8 mouse cellular contexts compared by ENCODE assay signal in genomic region chr15:9071556-9072544, GRCm38 (mm10). TPM values are rescaled to one million over a fixed set of nuclear protein-coding genes. Genes with fewer than 3 reads are reported as not detected.
DNase-seq lines count a peak whose midpoint lies in the region; ATAC-seq and TF ChIP-seq lines count a peak whose summit lies in the region.

No protein-coding gene starts in this region.

- WGBS in heart, adult 2 months: 1% methylated on average over 64 of the region's 66 CpGs
- WGBS in kidney, adult 2 months: under 1% methylated on average over 66 of the region's 66 CpGs
- under 1% methylated on average over 64 of the region's 66 CpGs for WGBS in liver, embryonic 14.5 days (ENCODE audit: insufficient replicate concordance)
- WGBS in neural tube, embryonic 12.5 days: under 1% methylated on average over 62 of the region's 66 CpGs
- WGBS in thymus, adult 2 months: 1% methylated on average over 66 of the region's 66 CpGs

- H3K4me2 ChIP-seq in liver, embryonic 14.5 days (ENCODE audit: low read depth): peak overlapping the region; percentile 95
- peak overlapping the region; percentile 78 for H3K4me2 ChIP-seq in neural tube, embryonic 12.5 days (replicated peaks)

- TF ChIP-seq EP300 in heart, adult 2 months (IDR thresholded peaks at IDR 0.05; ENCODE audit: insufficient read depth, low read depth, low read length): no peak
- no peak for TF ChIP-seq EP300 in liver, embryonic 14.5 days (IDR thresholded peaks at IDR 0.05; ENCODE audit: low read depth)

- H3K27ac ChIP-seq in heart, adult 2 months: peak overlapping the region; percentile 80
- peak overlapping the region; percentile 74 for H3K27ac ChIP-seq in kidney, adult 2 months (ENCODE audit: insufficient read depth, low read depth, low read length)
- H3K27ac ChIP-seq in liver, embryonic 14.5 days: peak overlapping the region; percentile 96
- peak overlapping the region; percentile 77 for H3K27ac ChIP-seq in neural tube, embryonic 12.5 days
- no peak overlapping the region for H3K27ac ChIP-seq in thymus, adult 2 months (ENCODE audit: control insufficient read depth, insufficient read depth, low read length)

- H3K27me3 ChIP-seq in heart, adult 2 months (ENCODE audit: control insufficient read depth, insufficient read depth, low read length): no peaks in the 10 kb centered on the region
- H3K27me3 ChIP-seq in kidney, adult 2 months (replicated peaks; ENCODE audit: control insufficient read depth, insufficient read depth, low read length): no peaks in the 10 kb centered on the region
- no peaks in the 10 kb centered on the region for H3K27me3 ChIP-seq in liver, embryonic 14.5 days (ENCODE audit: control insufficient read depth, insufficient read depth, low read length)
- H3K27me3 ChIP-seq in neural tube, embryonic 12.5 days (replicated peaks): no peaks in the 10 kb centered on the region
- H3K27me3 ChIP-seq in thymus, adult 2 months (ENCODE audit: control insufficient read depth, insufficient read depth, low read length): no peaks in the 10 kb centered on the region

- peak overlapping the region; percentile 98 for H3K4me3 ChIP-seq in heart, adult 2 months
- peak overlapping the region; percentile 93 for H3K4me3 ChIP-seq in kidney, adult 2 months (ENCODE audit: insufficient read depth, low read depth, low read length)
- H3K4me3 ChIP-seq in liver, embryonic 14.5 days (ENCODE audit: insufficient read depth in 1 of 2, low read depth in 2 of 2, low read length in 2 of 2): peak overlapping the region; percentile 81 to 90
- peak overlapping the region; percentile 93 for H3K4me3 ChIP-seq in neural tube, embryonic 12.5 days
- H3K4me3 ChIP-seq in thymus, adult 2 months (ENCODE audit: control insufficient read depth, insufficient read depth, low read length): peak overlapping the region; percentile 72

- no peak for TF ChIP-seq POLR2A in heart, adult 2 months (IDR thresholded peaks at IDR 0.05; ENCODE audit: insufficient read depth, low read depth, low read length)
- no peak for TF ChIP-seq POLR2A in kidney, adult 2 months (IDR thresholded peaks at IDR 0.05; ENCODE audit: low read depth, low read length)
- TF ChIP-seq POLR2A in thymus, adult 2 months (IDR thresholded peaks at IDR 0.05; ENCODE audit: control insufficient read depth, extremely low read depth, insufficient read depth, low read length, poor library complexity): no peak

- intact Hi-C loops in heart, adult 2 months (cut with DNase I): loop anchor here (2.0 kb wide), 1 partner anchor 67 kb away; no protein-coding TSS in a partner anchor

- peaks cover 7% of the 10 kb centered on the region for H3K36me3 ChIP-seq in heart, adult 2 months (ENCODE audit: control insufficient read depth, insufficient read depth, low read length)
- no peaks in the 10 kb centered on the region; the same call in 1 of the 2 replicates for H3K36me3 ChIP-seq in kidney, adult 2 months (ENCODE audit: control insufficient read depth, insufficient read depth, low read length)
- peaks cover 22% of the 10 kb centered on the region for H3K36me3 ChIP-seq in liver, embryonic 14.5 days (replicated peaks; ENCODE audit: control insufficient read depth, insufficient read depth, low read depth)
- H3K36me3 ChIP-seq in neural tube, embryonic 12.5 days: no peaks in the 10 kb centered on the region
- H3K36me3 ChIP-seq in thymus, adult 2 months (ENCODE audit: control insufficient read depth, insufficient read depth, low read length): no peaks in the 10 kb centered on the region

- 0 out of 2 replicates have a peak, but pooled peaks have one; percentile 8 for TF ChIP-seq CTCF in heart, adult 2 months (IDR thresholded peaks at IDR 0.05)
- no peak for TF ChIP-seq CTCF in kidney, adult 2 months (conservative IDR thresholded peaks at IDR 0.05; ENCODE audit: insufficient read depth, insufficient read length, low read depth, low read length)
- 0 out of 2 replicates have a peak, but pooled peaks have one; percentile 20 for TF ChIP-seq CTCF in liver, embryonic 14.5 days (IDR thresholded peaks at IDR 0.05; ENCODE audit: low read depth)
- TF ChIP-seq CTCF in thymus, adult 2 months (IDR thresholded peaks at IDR 0.05; ENCODE audit: borderline replicate concordance, control insufficient read depth, extremely low read depth, insufficient read depth, low read length, poor library complexity): no peak

- H3K4me1 ChIP-seq in heart, adult 2 months (ENCODE audit: control insufficient read depth, insufficient read depth, low read length): peaks cover 3% of the 10 kb centered on the region
- peaks cover 22% of the 10 kb centered on the region for H3K4me1 ChIP-seq in kidney, adult 2 months (ENCODE audit: control insufficient read depth, insufficient read depth, low read length)
- peaks cover 25 to 43% of the 10 kb centered on the region in 2 experiments for H3K4me1 ChIP-seq in liver, embryonic 14.5 days (replicated peaks; ENCODE audit: control insufficient read depth in 2 of 2, insufficient read depth in 2 of 2, low read length in 1 of 2)
- peaks cover 22% of the 10 kb centered on the region for H3K4me1 ChIP-seq in neural tube, embryonic 12.5 days
- peaks cover 10% of the 10 kb centered on the region for H3K4me1 ChIP-seq in thymus, adult 2 months (replicated peaks; ENCODE audit: control insufficient read depth, insufficient read depth, low read length)

- peak; percentile 62 for DNase-seq in 3134 (ENCODE audit: extremely low read depth, insufficient read length, low spot score)
- DNase-seq in R1 (ENCODE audit: low read depth, low spot score): peak; percentile 59
- DNase-seq in embryo, embryonic 10 days (ENCODE audit: low spot score): peak; percentile 63
- DNase-seq in heart, adult 2 months: peak; percentile 59 to 70
- peak; percentile 58 for DNase-seq in kidney, adult 2 months
- DNase-seq in liver, embryonic 14.5 days (ENCODE audit: low read depth in 3 of 3, low spot score in 3 of 3): no peak
- DNase-seq in thymus, adult 2 months: peak; percentile 69

- H3K9ac ChIP-seq in heart, adult 2 months (ENCODE audit: low read depth, low read length): peak overlapping the region; percentile 95
- H3K9ac ChIP-seq in liver, embryonic 14.5 days (replicated peaks): peak overlapping the region; percentile 96
- H3K9ac ChIP-seq in neural tube, embryonic 12.5 days: peak overlapping the region; percentile 91

- H3K9me3 ChIP-seq in liver, embryonic 14.5 days (ENCODE audit: control insufficient read depth, low read length): no peaks in the 10 kb centered on the region
- no peaks in the 10 kb centered on the region for H3K9me3 ChIP-seq in neural tube, embryonic 12.5 days

- H3K79me2 ChIP-seq in heart, adult 2 months (replicated peaks; ENCODE audit: control insufficient read depth, insufficient read depth, low read length): peaks cover 5% of the 10 kb centered on the region

- no peak; the same call in 1 of the 2 replicates for ATAC-seq in liver, embryonic 14.5 days (ENCODE audit: insufficient read depth)
- peak; percentile 61 for ATAC-seq in neural tube, embryonic 12.5 days (ENCODE audit: low FRiP score, low read depth)

RNA-seq across cellular contexts. Expression of gene Nadk2, which starts 0.8 kb away (rescaled TPM):
- 10 to 100 TPM; 61.4 to 74.8 TPM for total RNA-seq in heart, adult 2 months (2021)
- 20.9 and 47.6 TPM in 2 replicates for polyA plus RNA-seq in heart, adult 2 months (2012; rRNA removed)
- 46.6 and 52.9 TPM in 2 replicates for polyA plus RNA-seq in kidney, adult 2 months (2012; rRNA removed)
- polyA plus RNA-seq in liver, embryonic 14.5 days (2012; rRNA removed): 53.8 and 96.0 TPM in 2 replicates
- polyA plus RNA-seq in liver, embryonic 14.5 days (2014; fragmentation: Nextera tagmentation; extraction: Ambion mirVana): 113 and 125 TPM in 2 replicates
- polyA plus RNA-seq in neural tube, embryonic 12.5 days (2016; fragmentation: Nextera tagmentation; extraction: Ambion mirVana): 33.1 and 33.3 TPM in 2 replicates
- polyA plus RNA-seq in thymus, adult 2 months (2012; rRNA removed): 14.1 and 15.3 TPM in 2 replicates

Comparison
In these comparisons a context has a peak if more than half of its experiments do, and no peak if none do; other contexts are left out.
1. DNase-seq: peak in 3134 (single experiment), R1 (single experiment), embryo, embryonic 10 days (single experiment), heart, adult 2 months (2 of 2), kidney, adult 2 months (single experiment) and thymus, adult 2 months (single experiment); none in liver, embryonic 14.5 days (0 of 3).
2. CTCF ChIP-seq: peak in heart, adult 2 months (single experiment) and liver, embryonic 14.5 days (single experiment); none in kidney, adult 2 months (single experiment) and thymus, adult 2 months (single experiment).
3. Peak in every context shown above with its lines, with median percentiles within 50 percentile points of each other: H3K4me3 ChIP-seq and H3K9ac ChIP-seq.